Mouse (Mus musculus) heart, embryonic 14.5 days (tissue): ENCODE results near the gene Tmem183a. TPM values are rescaled to one million over a fixed set of nuclear protein-coding genes. Genes with fewer than 3 reads are reported as not detected.
A peak's percentile ranks its signal among the peaks of the same experiment; 100 is the strongest.

Source experiments
- ATAC-seq: fragments of 200-750 bp; cut with Nextera tagmentation; 2 replicates; pipeline ENCODE4 v1.8.0; 2017; ENCODE audit warnings: low read depth, moderate TSS enrichment; ENCODE audit not compliant: insufficient number of reproducible peaks, insufficient read depth, low FRiP score
- H3K27ac ChIP-seq, 2 experiments: fragments of 200-500 bp in 1 of 2; fragments of 300-500 bp in 1 of 2; sonication (generic) in 1 of 2; replicated peaks in 1 of 2; 2 replicates each; pipeline ENCODE4 v1.5.1; 2012 to 2014; ENCODE audit warnings: low read depth in 2 of 2, low read length in 2 of 2, control low read depth in 1 of 2, mild to moderate bottlenecking in 1 of 2, mixed read lengths in 1 of 2; ENCODE audit not compliant: control insufficient read depth in 1 of 2, insufficient read depth in 1 of 2
- H3K27me3 ChIP-seq: fragments of 300-500 bp; sonication (generic); 2 replicates; pipeline ENCODE4 v1.6.1; 2014; ENCODE audit warnings: mild to moderate bottlenecking, low read length, control low read depth; ENCODE audit not compliant: control insufficient read depth, insufficient read depth
- H3K36me3 ChIP-seq: fragments of 300-500 bp; sonication (generic); 2 replicates; pipeline ENCODE4 v1.6.1; 2014; ENCODE audit warnings: mild to moderate bottlenecking, control low read depth, low read length, mixed read lengths; ENCODE audit not compliant: control insufficient read depth, insufficient read depth
- H3K4me1 ChIP-seq, 2 experiments: fragments of 200-500 bp in 1 of 2; fragments of 300-500 bp in 1 of 2; sonication (generic) in 1 of 2; 2 replicates each; pipeline ENCODE4 v1.6.1; 2012 to 2014; ENCODE audit warnings: low read length in 2 of 2, control low read depth in 1 of 2, mixed read lengths in 1 of 2; ENCODE audit not compliant: control insufficient read depth in 2 of 2, insufficient read depth in 2 of 2
- H3K4me2 ChIP-seq: fragments of 300-500 bp; sonication (generic); 2 replicates; pipeline ENCODE4 v1.6.1; 2014; ENCODE audit warnings: mild to moderate bottlenecking, low read length
- H3K4me3 ChIP-seq, 2 experiments: fragments of 200-500 bp in 1 of 2; fragments of 300-500 bp in 1 of 2; sonication (generic) in 1 of 2; 2 replicates each; pipeline ENCODE4 v1.5.1; 2012 to 2014; ENCODE audit warnings: low read length in 2 of 2, mild to moderate bottlenecking in 2 of 2, control low read depth in 1 of 2, low read depth in 1 of 2, moderate library complexity in 1 of 2; ENCODE audit not compliant: control insufficient read depth in 1 of 2, insufficient read depth in 1 of 2
- H3K9ac ChIP-seq: fragments of 300-500 bp; sonication (generic); 2 replicates; pipeline ENCODE4 v1.6.1; 2014; ENCODE audit warnings: mild to moderate bottlenecking, low read length
- H3K9me3 ChIP-seq: fragments of 300-500 bp; sonication (generic); 2 replicates; pipeline ENCODE4 v1.6.1; 2016; ENCODE audit warnings: low read length, control low read depth; ENCODE audit not compliant: control insufficient read depth
- WGBS: fragments of 180-500 bp; shearing (Covaris S2); extraction: QIAGEN DNeasy Blood & Tissue Kit; methylation state at CpG from one replicate; pipeline ENCODE4 v1.1.7; 2014; 5-methylcytosine and 5-hydroxymethylcytosine counted together
- polyA plus RNA-seq: library from polyadenylated mRNA; unstranded; fragments of >200 nt; fragmentation: Nextera tagmentation; extraction: Ambion mirVana; gene quantifications from 2 replicates; pipeline ENCODE4 v1.2.1, GENCODE M21; 2014

The Tmem183a gene
- polyA plus RNA-seq, 1 experiment from 2014 or later: 62.5 TPM

DNA sequence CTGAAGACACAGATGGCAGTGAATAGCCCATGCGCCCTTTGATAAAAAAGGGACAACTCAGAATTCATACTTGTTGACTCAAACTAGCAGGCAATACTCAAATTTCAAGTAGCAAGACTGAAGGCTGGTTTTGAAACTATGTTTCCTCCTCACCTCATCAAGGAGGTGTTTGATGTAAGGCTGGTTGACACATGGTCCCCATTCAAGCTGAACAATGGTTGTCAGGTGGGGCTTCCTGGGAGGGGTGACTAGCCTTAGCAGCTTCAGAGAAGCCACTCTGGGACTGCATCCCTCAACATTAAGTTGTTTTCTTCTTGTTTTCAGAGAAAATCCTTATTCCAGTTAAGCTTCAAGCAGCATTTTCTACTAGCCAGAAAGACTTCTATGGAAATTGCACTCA lies 23.9 kb upstream of the Tmem183a start, which contains the start of gene 4933406M09Rik:
4933406M09Rik (plus strand) TSS at position 275 of the 400 bp plus-strand sequence.
- no peak within 1 kb of the TSS for H3K4me2 ChIP-seq
- WGBS: 100% methylated on average over 1 of the region's 1 CpGs
- H3K4me1 ChIP-seq: peaks cover 5 to 10% of the 10 kb centered on the region in 2 experiments

DNA sequence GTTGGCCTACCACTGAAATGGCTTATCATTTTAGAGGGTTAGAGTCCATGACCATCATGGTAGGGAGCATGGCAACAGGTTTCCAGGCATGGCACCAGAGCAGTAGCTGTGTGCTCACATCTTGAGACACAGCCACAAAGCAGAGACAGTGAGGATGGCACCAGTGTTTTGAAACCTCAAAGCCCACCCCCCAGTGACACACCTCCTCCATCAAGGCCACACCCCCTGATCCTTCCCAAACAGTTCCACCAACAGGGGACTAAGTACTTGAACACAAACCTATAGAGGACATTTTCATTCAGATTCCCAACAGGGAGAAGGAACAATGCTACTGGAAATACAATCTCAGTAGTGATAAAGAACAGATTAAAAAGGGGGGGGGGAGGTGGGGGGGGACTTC lies 23.4 kb upstream of the Tmem183a start:
- Histone ChIP-seq H3K4me1 (peaks cover 5 to 10% of the 10 kb centered on the region in 2 experiments), H3K27ac (no peak overlapping the region), H3K9me3 (no peaks in the 10 kb centered on the region), H3K9ac (no peak overlapping the region), H3K27me3 (no peaks in the 10 kb centered on the region), H3K4me3 (no peak overlapping the region), H3K36me3 (no peaks in the 10 kb centered on the region), H3K4me2 (no peak overlapping the region)
- ATAC-seq: no peak

More for the DNA sequence above, 23.9 kb upstream of the Tmem183a start, which contains the start of gene 4933406M09Rik:
- Histone ChIP-seq H3K27me3 (no peaks in the 10 kb centered on the region), H3K9me3 (no peaks in the 10 kb centered on the region), H3K36me3 (no peaks in the 10 kb centered on the region), H3K27ac (no peak within 1 kb of the TSS), H3K9ac (no peak within 1 kb of the TSS), H3K4me3 (no peak within 1 kb of the TSS)
- no peak for ATAC-seq

DNA sequence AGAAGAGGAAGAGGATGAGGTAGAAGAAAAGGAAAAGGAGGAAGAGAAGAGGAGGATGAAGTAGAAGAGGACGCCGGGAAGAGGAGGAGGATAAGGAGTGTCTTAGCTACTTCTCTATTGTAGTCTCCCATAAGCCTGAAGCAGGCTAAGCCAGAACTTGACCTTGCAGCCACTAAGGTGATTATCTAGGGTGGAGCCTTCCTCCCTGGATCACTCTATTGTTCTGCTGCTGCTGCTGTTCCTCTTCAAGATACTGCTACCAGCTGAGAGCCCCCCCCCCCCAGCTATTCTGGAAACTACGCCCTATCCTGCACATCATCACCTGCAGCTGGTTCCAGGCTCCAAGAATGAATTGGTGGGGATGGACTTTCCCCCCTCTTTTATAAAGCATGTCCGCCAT lies 22.8 kb upstream of the Tmem183a start:
- H3K9me3 ChIP-seq: no peaks in the 10 kb centered on the region
- ATAC-seq: no peak
- H3K4me1 ChIP-seq: peaks cover 5 to 10% of the 10 kb centered on the region in 2 experiments
- H3K27ac ChIP-seq: no peak overlapping the region
- no peak overlapping the region for H3K9ac ChIP-seq
- no peaks in the 10 kb centered on the region for H3K27me3 ChIP-seq
- H3K4me3 ChIP-seq: no peak overlapping the region
- no peaks in the 10 kb centered on the region for H3K36me3 ChIP-seq
- no peak overlapping the region for H3K4me2 ChIP-seq
- 81% methylated on average over 4 of the region's 4 CpGs for WGBS

DNA sequence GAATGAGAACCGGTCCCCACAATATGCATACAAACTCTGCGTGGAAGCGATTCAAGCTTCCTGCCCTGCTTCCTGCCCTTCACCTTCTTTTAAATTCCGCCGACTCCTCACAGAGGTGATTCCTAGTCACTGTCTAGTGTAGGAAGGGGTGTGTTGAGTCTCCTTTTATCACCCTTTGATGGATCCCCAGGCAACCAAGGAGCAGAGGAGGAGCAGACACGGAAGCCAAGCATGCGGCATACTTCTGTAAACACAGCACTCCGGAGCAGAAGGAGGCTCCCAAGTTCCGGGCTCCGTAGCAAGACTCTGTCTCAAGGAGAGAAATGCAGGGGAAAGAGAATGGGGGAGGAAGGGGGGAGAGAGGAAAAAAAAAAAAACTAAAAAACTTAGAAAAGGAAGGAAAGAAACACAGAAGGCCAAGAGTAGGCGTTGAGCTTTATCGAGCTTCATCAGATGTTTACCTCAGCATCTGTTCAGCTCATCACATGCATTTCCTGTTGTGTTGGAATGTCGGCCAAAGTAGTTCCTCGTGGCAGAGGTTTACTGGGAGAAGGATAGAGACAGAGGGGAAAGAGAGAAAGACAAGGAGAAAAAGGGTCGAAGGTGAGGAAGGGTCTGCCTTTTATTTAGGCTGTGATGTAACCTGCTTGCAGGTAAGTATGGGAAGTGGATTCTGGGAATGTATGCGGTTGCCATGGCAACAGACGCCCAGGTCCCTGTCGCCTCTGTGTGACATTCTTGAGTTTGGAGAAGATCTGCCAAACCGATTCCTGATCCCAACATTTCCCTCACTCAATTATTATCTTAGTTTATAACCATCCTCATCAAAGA lies 20.2 kb upstream of the Tmem183a start:
- peak overlapping the region; percentile 56 for H3K9ac ChIP-seq
- H3K4me1 ChIP-seq: peaks cover 5 to 10% of the 10 kb centered on the region in 2 experiments
- H3K27me3 ChIP-seq: no peaks in the 10 kb centered on the region
- no peak for ATAC-seq
- H3K36me3 ChIP-seq: no peaks in the 10 kb centered on the region
- peak overlapping the region; percentile 68 for H3K4me2 ChIP-seq
- H3K4me3 ChIP-seq: peak overlapping the region; percentile 32 to 42
- no peak overlapping the region for H3K27ac ChIP-seq
- no peaks in the 10 kb centered on the region for H3K9me3 ChIP-seq
- WGBS: 2% methylated on average over 19 of the region's 19 CpGs

DNA sequence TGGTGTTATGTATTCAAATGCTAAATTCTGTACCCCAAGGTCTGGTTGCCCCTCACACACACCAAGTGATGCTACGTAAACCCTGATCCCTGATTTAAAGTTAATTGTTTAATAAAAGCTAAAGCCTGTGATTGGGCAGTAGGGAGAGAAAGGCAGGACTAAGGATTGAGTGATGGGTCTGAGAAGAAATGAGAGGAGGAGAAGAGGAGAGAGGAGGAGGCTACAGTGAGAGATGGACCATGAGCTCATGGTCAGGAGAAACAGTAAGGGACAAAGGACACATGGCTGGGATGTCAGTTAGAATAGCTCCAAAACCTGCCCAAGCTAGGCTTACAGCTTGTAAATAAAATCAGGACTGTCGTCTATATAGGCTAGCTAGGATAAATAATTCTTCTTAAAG lies 19.3 kb upstream of the Tmem183a start:
- Histone ChIP-seq H3K4me1 (peaks cover 5 to 10% of the 10 kb centered on the region in 2 experiments), H3K36me3 (no peaks in the 10 kb centered on the region), H3K27me3 (no peaks in the 10 kb centered on the region), H3K9ac (no peak overlapping the region), H3K9me3 (no peaks in the 10 kb centered on the region), H3K27ac (no peak overlapping the region), H3K4me2 (no peak overlapping the region), H3K4me3 (no peak overlapping the region)
- WGBS: 82% methylated on average over 2 of the region's 2 CpGs
- no peak for ATAC-seq

DNA sequence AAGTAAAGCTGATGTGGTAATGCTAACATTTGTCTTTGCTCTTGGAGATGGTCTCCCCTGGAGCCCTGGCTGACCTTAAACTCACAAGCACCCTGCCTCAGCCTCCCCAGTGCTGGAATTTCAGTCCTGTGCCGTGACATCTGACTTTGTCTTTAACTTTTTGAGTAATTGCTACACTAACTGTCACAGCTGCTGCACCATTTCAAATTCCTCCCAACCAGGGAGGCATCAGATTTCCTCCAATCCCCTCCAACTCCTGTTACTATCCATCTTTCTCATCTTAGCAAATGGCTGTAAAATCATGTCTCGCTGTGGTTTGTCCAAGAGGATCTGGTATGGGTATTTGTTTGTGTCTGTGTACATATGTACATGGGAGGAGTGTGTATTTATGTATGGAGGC lies 12.3 kb upstream of the Tmem183a start:
- no peak overlapping the region for H3K9ac ChIP-seq
- no peak overlapping the region for H3K27ac ChIP-seq
- WGBS: 62% methylated on average over 2 of the region's 2 CpGs
- no peaks in the 10 kb centered on the region for H3K4me1 ChIP-seq
- H3K4me2 ChIP-seq: no peak overlapping the region
- ATAC-seq: no peak
- no peaks in the 10 kb centered on the region for H3K36me3 ChIP-seq
- H3K27me3 ChIP-seq: no peaks in the 10 kb centered on the region
- peaks cover 8% of the 10 kb centered on the region; the same call in 1 of the 2 replicates for H3K9me3 ChIP-seq
- no peak overlapping the region for H3K4me3 ChIP-seq

DNA sequence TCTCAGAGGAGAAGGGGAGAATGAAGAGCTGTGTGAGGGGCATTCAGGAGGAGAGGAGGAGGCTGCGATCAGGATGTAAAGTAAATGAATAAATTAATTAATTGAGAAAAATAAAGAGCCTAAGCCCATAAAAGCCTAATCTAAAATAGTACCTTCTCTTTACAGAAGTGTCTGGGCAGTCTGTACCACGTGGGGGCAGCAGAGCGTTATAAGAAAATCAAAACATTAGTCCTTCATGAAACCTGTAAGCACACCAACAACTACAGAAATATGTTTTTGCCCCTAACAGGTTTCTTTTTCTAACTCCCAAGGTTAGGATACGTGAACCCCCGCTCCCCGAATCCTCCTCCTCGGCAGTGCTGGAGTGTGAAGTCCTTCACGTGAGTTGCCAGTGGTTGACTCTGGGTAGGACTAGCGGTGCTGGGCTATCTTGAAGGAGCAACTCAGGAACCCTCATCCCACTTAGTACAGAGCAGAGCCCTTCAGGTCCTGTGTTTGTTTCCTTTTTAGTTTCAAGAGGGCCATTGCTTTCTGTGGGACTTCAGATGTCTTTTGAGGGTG lies 7.1 kb upstream of the Tmem183a start:
- Histone ChIP-seq H3K9me3 (peaks cover 8% of the 10 kb centered on the region; the same call in 1 of the 2 replicates), H3K27me3 (no peaks in the 10 kb centered on the region), H3K27ac (no peak overlapping the region), H3K36me3 (no peaks in the 10 kb centered on the region), H3K9ac (no peak overlapping the region), H3K4me3 (no peak overlapping the region), H3K4me1 (no peaks in the 10 kb centered on the region), H3K4me2 (no peak overlapping the region)
- 49% methylated on average over 9 of the region's 9 CpGs for WGBS
- ATAC-seq: no peak
